Mouse (Mus musculus): ENCODE results near the gene Exoc3. TPM values are rescaled to one million over a fixed set of nuclear protein-coding genes. Genes with fewer than 3 reads are reported as not detected.

Gene Exoc3
- polyA plus RNA-seq, 1 experiment from 2014 or later = 79.2 TPM

DNA sequence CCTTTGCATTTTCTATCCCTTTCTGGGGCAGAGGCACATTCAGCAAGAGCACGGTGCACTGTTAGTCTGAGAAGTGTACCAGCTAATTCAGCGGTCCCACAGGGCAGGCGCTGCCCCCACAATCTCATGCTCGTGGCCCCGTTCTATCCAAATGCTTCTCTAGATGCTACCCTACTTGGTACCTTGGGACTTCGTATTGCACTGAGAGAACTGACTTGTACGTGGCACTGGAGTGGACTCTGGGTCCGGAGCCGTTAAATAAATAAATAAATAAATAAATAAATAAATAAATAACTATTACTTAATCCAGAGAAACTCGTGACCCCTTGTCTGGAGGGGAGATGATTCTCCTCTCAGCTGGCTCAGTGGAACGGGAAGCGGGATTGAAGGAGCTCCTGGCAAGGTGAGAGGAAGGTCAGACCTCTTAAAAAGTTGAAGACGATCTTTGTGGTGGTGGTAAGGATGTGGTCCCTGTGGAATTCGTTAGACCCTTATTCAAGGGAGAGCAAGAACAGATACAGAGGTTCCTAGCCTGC lies 86.7 kb downstream of the Exoc3 start:
- DNase-seq (ENCODE audit: low spot score) = no peak
- Histone ChIP-seq H3K9me3 (no peaks in the 10 kb centered on the region), H3K4me3 (peak overlapping the region; percentile 48; the same call in 1 of the 2 replicates), H3K4me1 (replicated peaks) (peaks cover 7% of the 10 kb centered on the region), H3K36me3 (no peaks in the 10 kb centered on the region), H3K27me3 (ENCODE audit: insufficient read depth, poor library complexity, severe bottlenecking) (peaks cover 69% of the 10 kb centered on the region), H3K27ac (no peak overlapping the region)
- WGBS = 35% methylated on average over 14 of the region's 14 CpGs

DNA sequence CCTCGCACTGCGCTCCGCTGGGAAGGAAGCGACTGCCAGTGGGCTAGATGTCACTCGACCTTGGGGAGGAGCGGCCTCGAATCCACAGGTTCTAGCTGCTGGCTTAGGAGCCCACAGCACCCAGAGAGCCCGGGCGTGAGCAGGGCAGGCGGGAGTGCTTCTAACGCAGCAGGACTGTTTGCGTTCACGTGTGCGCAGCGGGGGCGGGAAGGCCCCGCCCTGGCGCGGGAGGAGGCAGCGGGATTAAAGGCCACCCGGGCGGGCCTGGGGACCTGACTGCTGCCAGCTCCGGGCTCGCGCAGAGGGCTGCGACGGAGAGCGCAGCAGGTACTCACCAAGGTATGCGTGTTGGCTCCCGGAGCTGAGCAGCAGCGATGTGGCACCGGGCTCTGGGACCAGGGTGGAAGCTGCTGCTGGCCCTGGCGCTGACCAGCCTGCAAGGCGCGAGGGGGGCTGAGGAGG lies 87.4 kb downstream of the Exoc3 start, which contains the start of gene Slc9a3:
Slc9a3 (plus strand) TSS at position 317 of the 462 bp plus-strand sequence.
- DNase-seq (ENCODE audit: low spot score) = peak; percentile 23
- H3K27me3 ChIP-seq (ENCODE audit: insufficient read depth, poor library complexity, severe bottlenecking) = peaks cover 69% of the 10 kb centered on the region
- H3K4me1 ChIP-seq (replicated peaks) = peaks cover 7% of the 10 kb centered on the region
- no peaks in the 10 kb centered on the region for H3K9me3 ChIP-seq
- H3K36me3 ChIP-seq = no peaks in the 10 kb centered on the region
- no peak within 1 kb of the TSS for H3K27ac ChIP-seq
- under 1% methylated on average over 35 of the region's 35 CpGs for WGBS
- H3K4me3 ChIP-seq = peak within 1 kb of the TSS; percentile 48

Other genes starting within 250 kb of the Exoc3 start
- not detected in 2 replicates for gene Zdhhc11, start 244.9 kb downstream of the Exoc3 start, polyA plus RNA-seq (2016; fragmentation: Nextera tagmentation; extraction: Ambion mirVana)
- gene Tppp, start 199.3 kb downstream of the Exoc3 start, polyA plus RNA-seq (2016; fragmentation: Nextera tagmentation; extraction: Ambion mirVana) = 0.85 and 2.8 TPM in 2 replicates
- gene Cep72, start 146.4 kb downstream of the Exoc3 start, polyA plus RNA-seq (2016; fragmentation: Nextera tagmentation; extraction: Ambion mirVana) = 17.0 and 22.8 TPM in 2 replicates
- gene Slc9a3, start 87.3 kb downstream of the Exoc3 start, polyA plus RNA-seq (2016; fragmentation: Nextera tagmentation; extraction: Ambion mirVana) = not detected in 2 replicates
- gene Ahrr, start 83.6 kb upstream of the Exoc3 start, polyA plus RNA-seq (2016; fragmentation: Nextera tagmentation; extraction: Ambion mirVana) = 0.81 and 1.1 TPM in 2 replicates
- 128 and 131 TPM in 2 replicates for gene Pdcd6, start 108.8 kb upstream of the Exoc3 start, polyA plus RNA-seq (2016; fragmentation: Nextera tagmentation; extraction: Ambion mirVana)
- gene Sdha, start 141.5 kb upstream of the Exoc3 start, polyA plus RNA-seq (2016; fragmentation: Nextera tagmentation; extraction: Ambion mirVana) = 221 and 266 TPM in 2 replicates
- gene Ccdc127, start 141.6 kb upstream of the Exoc3 start, polyA plus RNA-seq (2016; fragmentation: Nextera tagmentation; extraction: Ambion mirVana) = 46.2 and 53.9 TPM in 2 replicates
- not detected in 2 replicates for gene Lrrc14b, start 155.3 kb upstream of the Exoc3 start, polyA plus RNA-seq (2016; fragmentation: Nextera tagmentation; extraction: Ambion mirVana)
- 4.1 and 4.9 TPM in 2 replicates for gene Zfp72, start 182.1 kb upstream of the Exoc3 start, polyA plus RNA-seq (2016; fragmentation: Nextera tagmentation; extraction: Ambion mirVana)
- gene Ftl1-ps1, start 191.0 kb upstream of the Exoc3 start, polyA plus RNA-seq (2016; fragmentation: Nextera tagmentation; extraction: Ambion mirVana) = 94.6 and 115 TPM in 2 replicates